Mouse (Mus musculus) CH12.LX (cell line): ENCODE results near the gene Slc25a45. TPM values are rescaled to one million over a fixed set of nuclear protein-coding genes. Genes with fewer than 3 reads are reported as not detected.

Experiments used
- DNase-seq: peaks from one replicate; pipeline ENCODE4 v3.0.0-alpha.2; 2013; ENCODE audit errors: extremely low read depth
- H3K27ac ChIP-seq: 2 replicates; pipeline ENCODE4 v1.5.1; 2012; ENCODE audit warnings: low read depth, mild to moderate bottlenecking, control low read depth, moderate library complexity; ENCODE audit not compliant: insufficient read depth
- H3K27me3 ChIP-seq: replicated peaks from 2 replicates; pipeline ENCODE3; 2012; ENCODE audit warnings: inconsistent platforms
- H3K36me3 ChIP-seq, 2 experiments: replicated peaks in 1 of 2; 2 replicates each; pipeline versions ENCODE3 to v1.6.1; 2012; ENCODE audit warnings: inconsistent platforms in 1 of 2, low read length in 1 of 2, mild to moderate bottlenecking in 1 of 2, mixed read lengths in 1 of 2, moderate library complexity in 1 of 2; ENCODE audit not compliant: control insufficient read depth in 1 of 2, insufficient read depth in 1 of 2
- H3K4me1 ChIP-seq, 2 experiments: 2 replicates each; pipeline ENCODE4 v1.6.1; 2012; ENCODE audit warnings: inconsistent platforms in 1 of 2, moderate library complexity in 1 of 2; ENCODE audit not compliant: insufficient read depth in 2 of 2, control insufficient read depth in 1 of 2
- H3K4me2 ChIP-seq: 2 replicates; pipeline ENCODE4 v1.6.1; 2012; ENCODE audit warnings: low read depth, mild to moderate bottlenecking, control low read depth; ENCODE audit not compliant: poor library complexity, insufficient read depth, severe bottlenecking
- H3K4me3 ChIP-seq, 3 experiments: fragments of 150-350 bp in 1 of 3; sonication (generic) in 1 of 3; replicated peaks in 1 of 3; 2 replicates each; pipeline versions ENCODE3 to v1.5.1; 2011 to 2012; ENCODE audit warnings: low read depth in 2 of 3, low read length in 2 of 3, mild to moderate bottlenecking in 2 of 3, moderate library complexity in 2 of 3, control low read depth in 1 of 3, improper control_type of control experiment in 1 of 3, inconsistent platforms in 1 of 3, mixed read lengths in 1 of 3; ENCODE audit not compliant: poor library complexity in 1 of 3
- H3K79me2 ChIP-seq: replicated peaks from 2 replicates; pipeline ENCODE4 v1.6.1; 2012; ENCODE audit warnings: mild to moderate bottlenecking, moderate library complexity; ENCODE audit not compliant: control insufficient read depth, poor library complexity, insufficient read depth, severe bottlenecking; ENCODE audit errors: extremely low read depth
- H3K9ac ChIP-seq: 2 replicates; pipeline ENCODE4 v1.6.1; 2012; ENCODE audit warnings: low read depth, mild to moderate bottlenecking, control low read depth, moderate library complexity; ENCODE audit not compliant: insufficient read depth
- H3K9me3 ChIP-seq: replicated peaks from 2 replicates; pipeline ENCODE3; 2012; ENCODE audit warnings: low read length, inconsistent platforms, mixed read lengths
- BHLHE40 ChIP-seq: IDR thresholded peaks from 2 replicates; pipeline ENCODE4 v1.6.1; 2011; ENCODE audit warnings: mild to moderate bottlenecking, low read depth, low read length, improper control_type of control experiment
- E2F4 ChIP-seq: IDR thresholded peaks from 2 replicates; pipeline ENCODE4 v1.6.1; 2011; ENCODE audit warnings: low read depth, low read length, improper control_type of control experiment; ENCODE audit not compliant: insufficient replicate concordance
- ELF1 ChIP-seq: IDR thresholded peaks from 2 replicates; pipeline ENCODE4 v1.6.1; 2014; ENCODE audit warnings: low read depth, mild to moderate bottlenecking, inconsistent platforms, low read length, improper control_type of control experiment
- EP300 ChIP-seq: IDR thresholded peaks from 2 replicates; pipeline ENCODE4 v1.6.1; 2011; ENCODE audit warnings: low read length, improper control_type of control experiment
- JUND ChIP-seq: conservative IDR thresholded peaks from 2 replicates; pipeline ENCODE4 v1.6.1; 2011; ENCODE audit warnings: low read depth, low read length, improper control_type of control experiment
- MAFK ChIP-seq: IDR thresholded peaks from 2 replicates; pipeline ENCODE4 v1.6.1; 2011; ENCODE audit warnings: low read length, improper control_type of control experiment; ENCODE audit not compliant: insufficient replicate concordance
- MAZ ChIP-seq: IDR thresholded peaks from 2 replicates; pipeline ENCODE4 v1.6.1; 2012; ENCODE audit warnings: low read depth, mild to moderate bottlenecking, inconsistent platforms, low read length, improper control_type of control experiment, moderate library complexity
- NELFE ChIP-seq: IDR thresholded peaks from 2 replicates; pipeline ENCODE4 v1.6.1; 2011; ENCODE audit warnings: low read depth, low read length, improper control_type of control experiment
- NRF1 ChIP-seq: IDR thresholded peaks from 2 replicates; pipeline ENCODE4 v1.6.1; 2014; ENCODE audit warnings: low read depth, mild to moderate bottlenecking, inconsistent platforms, low read length, improper control_type of control experiment, moderate library complexity
- POLR2A ChIP-seq: IDR thresholded peaks from 2 replicates; pipeline ENCODE4 v1.6.1; 2011; ENCODE audit warnings: low read depth, mild to moderate bottlenecking, improper control_type of control experiment, low read length
- RAD21 ChIP-seq: IDR thresholded peaks from 2 replicates; pipeline ENCODE4 v1.6.1; 2011; ENCODE audit warnings: low read depth, mild to moderate bottlenecking, low read length, improper control_type of control experiment, moderate library complexity
- RCOR1 ChIP-seq: conservative IDR thresholded peaks from 2 replicates; pipeline ENCODE4 v1.6.1; 2012; ENCODE audit warnings: low read depth, mild to moderate bottlenecking, inconsistent platforms, low read length, improper control_type of control experiment
- SIN3A ChIP-seq: IDR thresholded peaks from 2 replicates; pipeline ENCODE4 v1.6.1; 2012; ENCODE audit warnings: low read length, improper control_type of control experiment, inconsistent platforms
- SMC3 ChIP-seq: IDR thresholded peaks from 2 replicates; pipeline ENCODE4 v1.6.1; 2011; ENCODE audit warnings: low read depth, low read length, improper control_type of control experiment
- ZMIZ1 ChIP-seq: IDR thresholded peaks from 2 replicates; pipeline ENCODE4 v1.6.1; 2012; ENCODE audit warnings: low read depth, mild to moderate bottlenecking, inconsistent platforms, low read length, improper control_type of control experiment
- dilution Hi-C: fragments of 300-500 bp; cut with MboI; formaldehyde crosslinking; loops from 2 replicates; pipeline ENCODE4 v1.14.3; 2020; ENCODE audit warnings: low sequenced_read_pairs; ENCODE audit not compliant: extremely low pct_unique_long_range_greater_than_20kb, extremely low pct_ligation_motif_present
- in situ Hi-C: fragments of 300-500 bp; cut with MboI; formaldehyde crosslinking; loops from 3 replicates; pipeline ENCODE4 v1.14.3; 2019; ENCODE audit warnings: low sequenced_read_pairs, low pct_ligation_motif_present, low pct_unique_long_range_greater_than_20kb, mixed read lengths
- polyA plus RNA-seq: library from polyadenylated mRNA; unstranded; fragments of >175 nt; gene quantifications from 2 replicates; pipeline ENCODE4 v1.2.1, GENCODE M21; 2012; ENCODE audit warnings: low read depth; ENCODE audit not compliant: insufficient read length
- total RNA-seq, 2 experiments: library from RNA; depleted of rRNA; stranded (reverse); fragments of 300-350 nt in 1 of 2; fragments of >200 nt in 1 of 2; gene quantifications; 2 replicates each; pipeline ENCODE4 v1.2.3; 2012 to 2014

Slc25a45 gene
- total and polyA plus RNA-seq, 3 experiments: 22.7 to 33.0 (median 23.1) TPM

DNA sequence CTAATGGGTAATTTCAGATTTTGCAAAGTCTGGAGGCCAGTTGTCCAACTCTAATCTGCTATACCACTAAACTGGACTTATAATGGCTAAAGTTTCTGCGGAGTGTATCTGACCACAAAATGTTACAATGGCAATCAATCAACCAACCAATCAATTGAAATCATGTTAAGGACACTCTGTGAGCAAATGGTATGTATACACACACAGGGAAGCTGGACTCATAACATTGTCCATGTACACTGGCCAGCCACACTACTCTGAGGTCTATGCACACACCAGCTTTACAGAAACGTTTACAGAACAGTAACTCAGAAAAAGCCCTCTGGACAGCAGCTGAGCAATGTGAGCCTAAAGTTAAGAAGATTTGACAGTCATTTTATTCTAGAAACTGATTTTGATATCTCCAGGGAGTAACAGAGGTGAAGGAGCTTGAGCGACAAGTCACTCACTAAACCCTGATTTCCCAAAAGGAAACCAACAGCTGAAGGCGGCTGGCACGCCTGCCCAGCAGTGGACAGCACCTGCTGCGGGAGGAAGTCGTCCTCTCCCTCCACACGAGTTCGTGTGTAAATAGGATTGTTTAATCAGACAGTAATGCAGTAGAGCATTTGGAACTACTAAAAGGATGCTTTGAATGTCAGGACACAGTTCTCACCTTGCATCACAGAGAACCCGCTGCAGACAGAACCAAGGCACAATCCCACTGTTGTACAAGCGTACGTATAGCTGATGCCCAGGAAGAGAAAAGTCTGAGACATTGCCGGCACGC is 38.1 kb upstream of the Slc25a45 start:
- H3K9ac ChIP-seq: no peak overlapping the region; the same call in 1 of the 2 replicates
- H3K79me2 ChIP-seq: peaks cover 38% of the 10 kb centered on the region
- H3K4me1 ChIP-seq: peaks cover 25 to 76% of the 10 kb centered on the region in 2 experiments
- in situ Hi-C loops (no loop called here), dilution Hi-C loops (no loop called here)
- H3K4me2 ChIP-seq: 0 out of 2 replicates have a peak overlapping the region, but pooled peaks have one; percentile 94
- DNase-seq: no peak
- no peaks in the 10 kb centered on the region for H3K9me3 ChIP-seq
- peaks cover 9 to 31% of the 10 kb centered on the region in 2 experiments for H3K36me3 ChIP-seq
- no peaks in the 10 kb centered on the region for H3K27me3 ChIP-seq
- no peak overlapping the region for H3K27ac ChIP-seq
- H3K4me3 ChIP-seq: no peak overlapping the region
- TF ChIP-seq SMC3: no peak
- no peak for TF ChIP-seq POLR2A
- TF ChIP-seq ELF1: no peak
- TF ChIP-seq BHLHE40: peak; percentile 18; the same call in 1 of the 2 replicates
- no peak for TF ChIP-seq NRF1
- TF ChIP-seq ZMIZ1: peak; percentile 46; the same call in 1 of the 2 replicates
- no peak for TF ChIP-seq RAD21
- no peak for TF ChIP-seq MAFK
- TF ChIP-seq EP300: 0 out of 2 replicates have a peak, but pooled peaks have one; percentile 3
- TF ChIP-seq E2F4: no peak

GRCm38 (mm10) chr19:5840086-5840889 is 37.3 kb upstream of the Slc25a45 start:
- H3K4me2 ChIP-seq: peak overlapping the region; percentile 94
- H3K79me2 ChIP-seq: peaks cover 44% of the 10 kb centered on the region
- H3K9ac ChIP-seq: peak overlapping the region; percentile 99
- H3K36me3 ChIP-seq: peaks cover 9 to 29% of the 10 kb centered on the region in 2 experiments
- no peaks in the 10 kb centered on the region for H3K9me3 ChIP-seq
- DNase-seq: no peak
- H3K4me1 ChIP-seq: peaks cover 24 to 70% of the 10 kb centered on the region in 2 experiments
- H3K27me3 ChIP-seq: no peaks in the 10 kb centered on the region
- dilution Hi-C loops: no loop called here
- TF ChIP-seq NELFE (peak; percentile 29; the same call in 1 of the 2 replicates), EP300 (peak; percentile 9; the same call in 1 of the 2 replicates), SIN3A (no peak), MAZ (no peak), JUND (no peak), RCOR1 (0 out of 2 replicates have a peak, but pooled peaks have one; percentile 13), E2F4 (no peak)
- H3K27ac ChIP-seq: peak overlapping the region; percentile 64
- in situ Hi-C loops: no loop called here
- H3K4me3 ChIP-seq: peak overlapping the region in 2 of 3 experiments; percentile 7 to 42
